Mouse (Mus musculus) megakaryocyte, embryonic 14.5 days (primary cell): ENCODE data around the gene Gcnt3. TPM values are rescaled to one million over a fixed set of nuclear protein-coding genes. Genes with fewer than 3 reads are reported as not detected.
"Not testable (repeated sequence)": the region's sequence is repeated elsewhere in the genome, so short reads cannot be mapped to it uniquely, and the experiment has no call there.

Experiments
- H3K27me3 ChIP-seq: replicated peaks from 2 replicates; pipeline ENCODE3; 2012; ENCODE audit warnings: inconsistent platforms
- H3K36me3 ChIP-seq: replicated peaks from 2 replicates; pipeline ENCODE3; 2012; ENCODE audit warnings: low read length, inconsistent platforms, mixed read lengths
- H3K4me1 ChIP-seq: 2 replicates; pipeline ENCODE4 v1.6.1; 2012; ENCODE audit warnings: inconsistent platforms
- H3K4me3 ChIP-seq: replicated peaks from 2 replicates; pipeline ENCODE3; 2012; ENCODE audit warnings: moderate library complexity, mild to moderate bottlenecking, inconsistent platforms
- H3K9me3 ChIP-seq: 2 replicates; pipeline ENCODE4 v1.6.1; 2012; ENCODE audit warnings: inconsistent platforms
- FLI1 ChIP-seq: IDR thresholded peaks from 2 replicates; pipeline ENCODE4 v1.6.1; 2012; ENCODE audit warnings: low read length, inconsistent platforms, mixed read lengths
- GATA1 ChIP-seq: IDR thresholded peaks from 3 replicates; pipeline ENCODE4 v1.6.1; 2012; ENCODE audit warnings: mixed read lengths, low read length, inconsistent platforms, borderline replicate concordance
- polyA plus RNA-seq: library from polyadenylated mRNA; stranded (reverse); fragments of >175 nt; gene quantifications from 2 replicates; pipeline ENCODE4 v1.2.3, GENCODE M21; 2012; ENCODE audit warnings: low replicate concordance; ENCODE audit not compliant: insufficient read depth

Gene Gcnt3
- polyA plus RNA-seq, 1 experiment: not detected

- TF ChIP-seq GATA1 (no peak), FLI1 (no peak)
- Histone ChIP-seq H3K36me3 (no peaks in the 10 kb centered on the region), H3K4me1 (no peaks in the 10 kb centered on the region), H3K27me3 (peaks cover 47% of the 10 kb centered on the region), H3K4me3 (no peak overlapping the region), H3K9me3 (no peaks in the 10 kb centered on the region)
Observed at GRCm38 (mm10) chr9:70032167-70032566, 5.7 kb downstream of the Gcnt3 start.

GRCm38 (mm10) chr9:70025365-70026012 is 12.4 kb downstream of the Gcnt3 start:
- no peak for TF ChIP-seq FLI1
- TF ChIP-seq GATA1: no peak
- Histone ChIP-seq H3K4me3 (no peak overlapping the region), H3K36me3 (peaks cover 28% of the 10 kb centered on the region), H3K27me3 (peaks cover 12% of the 10 kb centered on the region), H3K4me1 (peaks cover 41% of the 10 kb centered on the region), H3K9me3 (no peaks in the 10 kb centered on the region)

- Histone ChIP-seq H3K27me3 (peaks cover 7% of the 10 kb centered on the region), H3K4me1 (peaks cover 41% of the 10 kb centered on the region), H3K9me3 (no peaks in the 10 kb centered on the region), H3K36me3 (peaks cover 36% of the 10 kb centered on the region), H3K4me3 (no peak overlapping the region)
- TF ChIP-seq FLI1 (no peak), GATA1 (no peak)
Observed at GRCm38 (mm10) chr9:70024648-70025047, 13.2 kb downstream of the Gcnt3 start.

- not testable (repeated sequence) for H3K9me3 ChIP-seq, H3K4me3 ChIP-seq, H3K27me3 ChIP-seq
- Histone ChIP-seq H3K36me3 (peaks cover 45% of the 10 kb centered on the region), H3K4me1 (peaks cover 41% of the 10 kb centered on the region)
Observed at GRCm38 (mm10) chr9:70023615-70024014, 14.3 kb downstream of the Gcnt3 start.

- Histone ChIP-seq H3K9me3 (no peaks in the 10 kb centered on the region), H3K36me3 (peaks cover 54% of the 10 kb centered on the region), H3K27me3 (peaks cover under 1% of the 10 kb centered on the region), H3K4me1 (peaks cover 44% of the 10 kb centered on the region), H3K4me3 (no peak overlapping the region)
- TF ChIP-seq GATA1: no peak
- no peak for TF ChIP-seq FLI1
Observed at GRCm38 (mm10) chr9:70022083-70022482, 15.8 kb downstream of the Gcnt3 start.

GRCm38 (mm10) chr9:70021610-70022009 is 16.3 kb downstream of the Gcnt3 start:
- no peaks in the 10 kb centered on the region for H3K9me3 ChIP-seq
- H3K27me3 ChIP-seq: no peaks in the 10 kb centered on the region
- H3K4me1 ChIP-seq: peaks cover 49% of the 10 kb centered on the region
- TF ChIP-seq GATA1 (no peak), FLI1 (no peak)
- H3K36me3 ChIP-seq: peaks cover 59% of the 10 kb centered on the region
- H3K4me3 ChIP-seq: no peak overlapping the region

- H3K27me3 ChIP-seq: no peaks in the 10 kb centered on the region
- TF ChIP-seq GATA1: no peak
- no peak for TF ChIP-seq FLI1
- no peak overlapping the region for H3K4me3 ChIP-seq
- H3K36me3 ChIP-seq: peaks cover 55% of the 10 kb centered on the region
- H3K4me1 ChIP-seq: peaks cover 53% of the 10 kb centered on the region
- H3K9me3 ChIP-seq: no peaks in the 10 kb centered on the region
Observed at GRCm38 (mm10) chr9:70018879-70019278, 19.0 kb downstream of the Gcnt3 start.

GRCm38 (mm10) chr9:70015632-70016031 is 22.3 kb downstream of the Gcnt3 start:
- Histone ChIP-seq H3K9me3 (no peaks in the 10 kb centered on the region), H3K4me3 (no peak overlapping the region), H3K36me3 (peaks cover 36% of the 10 kb centered on the region), H3K4me1 (peaks cover 53% of the 10 kb centered on the region), H3K27me3 (no peaks in the 10 kb centered on the region)
- TF ChIP-seq GATA1 (no peak), FLI1 (no peak)

- H3K36me3 ChIP-seq: peaks cover 41% of the 10 kb centered on the region
- TF ChIP-seq FLI1 (0 out of 2 replicates have a peak, but pooled peaks have one; percentile 7), GATA1 (no peak)
- H3K4me1 ChIP-seq: peaks cover 85% of the 10 kb centered on the region
- peak within 1 kb of the TSS; percentile 95 for H3K4me3 ChIP-seq
- no peaks in the 10 kb centered on the region for H3K9me3 ChIP-seq
- no peaks in the 10 kb centered on the region for H3K27me3 ChIP-seq
Observed at GRCm38 (mm10) chr9:70012408-70012901, 25.4 kb downstream of the Gcnt3 start, which contains the start of gene Gtf2a2. Gene Gtf2a2 (plus strand): TSS chr9:70012550.

- peaks cover 84% of the 10 kb centered on the region for H3K4me1 ChIP-seq
- no peaks in the 10 kb centered on the region for H3K27me3 ChIP-seq
- peak overlapping the region; percentile 95 for H3K4me3 ChIP-seq
- no peaks in the 10 kb centered on the region for H3K9me3 ChIP-seq
- no peak for TF ChIP-seq GATA1
- no peak for TF ChIP-seq FLI1
- peaks cover 41% of the 10 kb centered on the region for H3K36me3 ChIP-seq
Observed at GRCm38 (mm10) chr9:70011537-70012407, 26.1 kb downstream of the Gcnt3 start.
